Mouse (Mus musculus) heart, embryonic 11.5 days (tissue): ENCODE data around the gene Tmem9. TPM values are rescaled to one million over a fixed set of nuclear protein-coding genes. Genes with fewer than 3 reads are reported as not detected.

Source experiments
- ATAC-seq: fragments of 200-750 bp; cut with Nextera tagmentation; replicated peaks from 2 replicates; pipeline ENCODE4 v1.8.0; 2017; ENCODE audit warnings: moderate library complexity; ENCODE audit not compliant: insufficient number of reproducible peaks, low FRiP score, low TSS enrichment
- H3K27ac ChIP-seq: fragments of 300-500 bp; sonication (generic); 2 replicates; pipeline ENCODE4 v1.5.1; 2014; ENCODE audit warnings: mild to moderate bottlenecking, low read depth, low read length
- H3K27me3 ChIP-seq: fragments of 300-500 bp; sonication (generic); 2 replicates; pipeline ENCODE4 v1.6.1; 2014; ENCODE audit warnings: mild to moderate bottlenecking, low read length, mixed read lengths; ENCODE audit not compliant: control insufficient read depth, insufficient read depth
- H3K36me3 ChIP-seq: fragments of 300-500 bp; sonication (generic); 2 replicates; pipeline ENCODE4 v1.6.1; 2014; ENCODE audit warnings: mild to moderate bottlenecking, low read length, moderate library complexity, mixed read lengths; ENCODE audit not compliant: control insufficient read depth, insufficient read depth
- H3K4me1 ChIP-seq: fragments of 300-500 bp; sonication (generic); 2 replicates; pipeline ENCODE4 v1.6.1; 2014; ENCODE audit warnings: low read length; ENCODE audit not compliant: control insufficient read depth, insufficient read depth
- H3K4me2 ChIP-seq: fragments of 300-500 bp; sonication (generic); 2 replicates; pipeline ENCODE4 v1.6.1; 2014; ENCODE audit warnings: mild to moderate bottlenecking, moderate library complexity
- H3K4me3 ChIP-seq: fragments of 300-500 bp; sonication (generic); 2 replicates; pipeline ENCODE4 v1.5.1; 2014; ENCODE audit warnings: low read depth, low read length
- H3K9ac ChIP-seq: fragments of 300-500 bp; sonication (generic); 2 replicates; pipeline ENCODE4 v1.6.1; 2014; ENCODE audit warnings: mild to moderate bottlenecking, low read depth, low read length, moderate library complexity
- H3K9me3 ChIP-seq: fragments of 300-500 bp; sonication (generic); replicated peaks from 2 replicates; pipeline ENCODE4 v1.6.1; 2016; ENCODE audit warnings: low read length; ENCODE audit not compliant: control insufficient read depth
- WGBS: fragments of 180-500 bp; shearing (Covaris S2); extraction: QIAGEN DNeasy Blood & Tissue Kit; methylation state at CpG from one replicate; pipeline ENCODE4 v1.1.7; 2014; ENCODE audit not compliant: insufficient replicate concordance; 5-methylcytosine and 5-hydroxymethylcytosine counted together
- polyA plus RNA-seq: library from polyadenylated mRNA; unstranded; fragments of >200 nt; fragmentation: Nextera tagmentation; extraction: Ambion mirVana; gene quantifications from 2 replicates; pipeline ENCODE4 v1.2.1, GENCODE M21; 2014

The Tmem9 gene
- polyA plus RNA-seq, 1 experiment from 2014 or later = 106 TPM

- Histone ChIP-seq H3K4me1 (peaks cover 10% of the 10 kb centered on the region), H3K9ac (no peak overlapping the region), H3K27me3 (peaks cover 15% of the 10 kb centered on the region), H3K4me3 (no peak overlapping the region), H3K4me2 (no peak overlapping the region), H3K9me3 (no peaks in the 10 kb centered on the region), H3K36me3 (no peaks in the 10 kb centered on the region), H3K27ac (no peak overlapping the region)
- no peak for ATAC-seq
- WGBS = 68% methylated on average over 3 of the region's 3 CpGs
These were observed 47.8 kb downstream of the Tmem9 start for GRCm38 (mm10) chr1:136055771-136056170.

- Histone ChIP-seq H3K36me3 (no peaks in the 10 kb centered on the region), H3K27me3 (peaks cover 3% of the 10 kb centered on the region; the same call in 1 of the 2 replicates), H3K4me3 (no peak overlapping the region), H3K27ac (no peak overlapping the region), H3K4me2 (no peak overlapping the region), H3K4me1 (peaks cover 5% of the 10 kb centered on the region; the same call in 1 of the 2 replicates), H3K9me3 (no peaks in the 10 kb centered on the region), H3K9ac (no peak overlapping the region)
- WGBS = 56% methylated on average over 3 of the region's 3 CpGs
- ATAC-seq = no peak
These were observed 50.6 kb downstream of the Tmem9 start for GRCm38 (mm10) chr1:136058594-136058993.

GRCm38 (mm10) chr1:136061041-136061789, 53.3 kb downstream of the Tmem9 start:
- Histone ChIP-seq H3K9ac (no peak overlapping the region), H3K36me3 (no peaks in the 10 kb centered on the region), H3K4me3 (no peak overlapping the region), H3K4me1 (peaks cover 12% of the 10 kb centered on the region), H3K4me2 (no peak overlapping the region), H3K9me3 (no peaks in the 10 kb centered on the region), H3K27ac (no peak overlapping the region), H3K27me3 (no peaks in the 10 kb centered on the region; the same call in 1 of the 2 replicates)
- WGBS = 58% methylated on average over 9 of the region's 9 CpGs
- ATAC-seq = no peak

GRCm38 (mm10) chr1:136061790-136062141, 53.8 kb downstream of the Tmem9 start:
- ATAC-seq = no peak
- Histone ChIP-seq H3K4me3 (no peak overlapping the region), H3K27me3 (no peaks in the 10 kb centered on the region; the same call in 1 of the 2 replicates), H3K4me2 (no peak overlapping the region), H3K27ac (no peak overlapping the region), H3K9me3 (no peaks in the 10 kb centered on the region), H3K36me3 (no peaks in the 10 kb centered on the region), H3K4me1 (peaks cover 12% of the 10 kb centered on the region), H3K9ac (no peak overlapping the region)
- WGBS = 84% methylated on average over 7 of the region's 7 CpGs

- Histone ChIP-seq H3K27me3 (no peaks in the 10 kb centered on the region; the same call in 1 of the 2 replicates), H3K27ac (no peak overlapping the region), H3K36me3 (no peaks in the 10 kb centered on the region), H3K9me3 (no peaks in the 10 kb centered on the region), H3K9ac (no peak overlapping the region), H3K4me2 (no peak overlapping the region), H3K4me1 (peaks cover 12% of the 10 kb centered on the region), H3K4me3 (no peak overlapping the region)
- 41% methylated on average over 5 of the region's 5 CpGs for WGBS
- no peak for ATAC-seq
These were observed 56.0 kb downstream of the Tmem9 start for GRCm38 (mm10) chr1:136063991-136064390.

- no peak overlapping the region for H3K27ac ChIP-seq
- no peak overlapping the region for H3K4me3 ChIP-seq
- no peak overlapping the region for H3K4me2 ChIP-seq
- H3K4me1 ChIP-seq = peaks cover 12% of the 10 kb centered on the region
- H3K27me3 ChIP-seq = no peaks in the 10 kb centered on the region
- ATAC-seq = no peak
- no peak overlapping the region for H3K9ac ChIP-seq
- H3K36me3 ChIP-seq = no peaks in the 10 kb centered on the region
- 69% methylated on average over 1 of the region's 1 CpGs for WGBS
- no peaks in the 10 kb centered on the region for H3K9me3 ChIP-seq
These were observed 58.7 kb downstream of the Tmem9 start for GRCm38 (mm10) chr1:136066621-136067020.

- H3K4me2 ChIP-seq = no peak overlapping the region
- peaks cover 12% of the 10 kb centered on the region for H3K4me1 ChIP-seq
- no peaks in the 10 kb centered on the region for H3K27me3 ChIP-seq
- H3K9ac ChIP-seq = no peak overlapping the region
- no peaks in the 10 kb centered on the region for H3K36me3 ChIP-seq
- no peaks in the 10 kb centered on the region for H3K9me3 ChIP-seq
- WGBS = 67% methylated on average over 3 of the region's 3 CpGs
- ATAC-seq = no peak
- H3K4me3 ChIP-seq = no peak overlapping the region
- H3K27ac ChIP-seq = no peak overlapping the region
These were observed 59.6 kb downstream of the Tmem9 start for GRCm38 (mm10) chr1:136067579-136067978.

- no peak overlapping the region for H3K4me2 ChIP-seq
- WGBS = 3% methylated on average over 3 of the region's 3 CpGs
These were observed 68.1 kb downstream of the Tmem9 start for GRCm38 (mm10) chr1:136076086-136076485.

GRCm38 (mm10) chr1:136077656-136078055, 69.7 kb downstream of the Tmem9 start:
- Histone ChIP-seq H3K9ac (no peak overlapping the region), H3K9me3 (no peaks in the 10 kb centered on the region), H3K27ac (no peak overlapping the region), H3K27me3 (peaks cover 5% of the 10 kb centered on the region), H3K36me3 (no peaks in the 10 kb centered on the region), H3K4me1 (no peaks in the 10 kb centered on the region), H3K4me3 (no peak overlapping the region), H3K4me2 (no peak overlapping the region)
- no peak for ATAC-seq
- WGBS = 58% methylated on average over 4 of the region's 4 CpGs

More at GRCm38 (mm10) chr1:136076086-136076485, 68.1 kb downstream of the Tmem9 start:
- H3K36me3 ChIP-seq = no peaks in the 10 kb centered on the region
- no peak overlapping the region for H3K27ac ChIP-seq
- H3K9ac ChIP-seq = no peak overlapping the region
- H3K27me3 ChIP-seq = peaks cover 5% of the 10 kb centered on the region
- H3K9me3 ChIP-seq = no peaks in the 10 kb centered on the region
- ATAC-seq = no peak
- no peak overlapping the region for H3K4me3 ChIP-seq
- no peaks in the 10 kb centered on the region for H3K4me1 ChIP-seq
